Mouse (Mus musculus) kidney, adult 2 months (tissue): ENCODE data around the gene Gm13271. TPM values are rescaled to one million over a fixed set of nuclear protein-coding genes. Genes with fewer than 3 reads are reported as not detected.
"Not testable (repeated sequence)": the region's sequence is repeated elsewhere in the genome, so short reads cannot be mapped to it uniquely, and the experiment has no call there.

ENCODE experiments used
- DNase-seq: peaks from one replicate; pipeline ENCODE4 v3.0.0; 2021
- H3K27ac ChIP-seq: fragments of 200-500 bp; 2 replicates; pipeline ENCODE4 v1.5.1; 2012; ENCODE audit warnings: low read depth, low read length, control low read depth, inconsistent platforms; ENCODE audit not compliant: insufficient read depth
- H3K27me3 ChIP-seq: fragments of 200-500 bp; replicated peaks from 2 replicates; pipeline ENCODE4 v1.6.1; 2012; ENCODE audit warnings: mild to moderate bottlenecking, moderate library complexity, low read length, inconsistent platforms; ENCODE audit not compliant: control insufficient read depth, insufficient read depth
- H3K36me3 ChIP-seq: fragments of 200-500 bp; 2 replicates; pipeline ENCODE4 v1.6.1; 2012; ENCODE audit warnings: mild to moderate bottlenecking, moderate library complexity, low read length, inconsistent platforms; ENCODE audit not compliant: control insufficient read depth, insufficient read depth
- H3K4me1 ChIP-seq: fragments of 200-500 bp; 2 replicates; pipeline ENCODE4 v1.6.1; 2011; ENCODE audit warnings: low read length; ENCODE audit not compliant: control insufficient read depth, insufficient read depth
- H3K4me3 ChIP-seq: fragments of 200-500 bp; 2 replicates; pipeline ENCODE4 v1.5.1; 2011; ENCODE audit warnings: mild to moderate bottlenecking, low read depth, low read length, control low read depth; ENCODE audit not compliant: insufficient read depth
- CTCF ChIP-seq: fragments of 200-500 bp; conservative IDR thresholded peaks from 2 replicates; pipeline ENCODE4 v1.5.1; 2011; ENCODE audit warnings: low read depth, mild to moderate bottlenecking, control low read depth, low read length, moderate library complexity, mixed read lengths; ENCODE audit not compliant: insufficient read depth, insufficient read length
- POLR2A ChIP-seq: fragments of 200-500 bp; IDR thresholded peaks from one replicate; pipeline ENCODE4 v1.6.1; 2011; ENCODE audit warnings: low read depth, low read length, control low read depth
- WGBS: fragments of 180-500 bp; shearing (Covaris S2); methylation state at CpG from one replicate; pipeline ENCODE4 v1.1.7; 2018; 5-methylcytosine and 5-hydroxymethylcytosine counted together
- polyA plus RNA-seq: library from polyadenylated mRNA; depleted of rRNA; stranded (reverse); fragments of >200 nt; gene quantifications from 2 replicates; pipeline ENCODE4 v1.2.3, GENCODE M21; 2012; rRNA removed

The Gm13271 gene
- not detected in 2 replicates for polyA plus RNA-seq

DNA sequence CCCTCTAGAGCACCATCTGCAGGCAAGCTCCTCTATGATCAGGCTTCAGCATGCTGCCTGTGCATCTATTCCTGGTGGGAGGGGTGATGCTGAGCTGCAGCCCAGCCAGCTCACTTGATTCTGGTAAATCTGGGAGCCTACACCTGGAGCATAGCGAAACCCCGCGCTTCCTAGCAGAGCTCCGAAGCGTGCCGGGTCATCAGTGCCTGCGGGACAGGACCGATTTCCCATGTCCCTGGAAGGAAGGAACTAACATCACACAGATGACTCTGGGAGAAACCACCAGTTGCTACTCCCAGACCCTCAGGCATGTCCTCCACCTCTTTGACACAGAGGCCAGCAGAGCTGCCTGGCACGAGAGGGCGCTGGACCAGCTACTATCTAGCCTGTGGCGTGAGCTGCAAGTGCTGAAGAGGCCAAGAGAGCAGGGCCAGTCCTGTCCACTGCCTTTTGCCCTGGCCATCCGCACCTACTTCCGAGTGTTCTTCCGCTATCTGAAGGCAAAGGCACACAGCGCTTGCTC, at the start of gene Gm13271:
Gene Gm13271 (plus strand): TSS at position 51 of the 523 bp plus-strand sequence.
- not testable (repeated sequence) for H3K27ac ChIP-seq
- peak; percentile 55 for DNase-seq
- 87% methylated on average over 15 of the region's 15 CpGs for WGBS

GRCm38 (mm10) chr4:88705924-88706323, 48.7 kb upstream of the Gm13271 start:
- no peak overlapping the region for H3K27ac ChIP-seq
- 27% methylated on average over 3 of the region's 3 CpGs for WGBS

More for the DNA sequence above, at the start of gene Gm13271:
- H3K4me1 ChIP-seq, H3K4me3 ChIP-seq, H3K36me3 ChIP-seq, H3K27me3 ChIP-seq: not testable (repeated sequence)

DNA sequence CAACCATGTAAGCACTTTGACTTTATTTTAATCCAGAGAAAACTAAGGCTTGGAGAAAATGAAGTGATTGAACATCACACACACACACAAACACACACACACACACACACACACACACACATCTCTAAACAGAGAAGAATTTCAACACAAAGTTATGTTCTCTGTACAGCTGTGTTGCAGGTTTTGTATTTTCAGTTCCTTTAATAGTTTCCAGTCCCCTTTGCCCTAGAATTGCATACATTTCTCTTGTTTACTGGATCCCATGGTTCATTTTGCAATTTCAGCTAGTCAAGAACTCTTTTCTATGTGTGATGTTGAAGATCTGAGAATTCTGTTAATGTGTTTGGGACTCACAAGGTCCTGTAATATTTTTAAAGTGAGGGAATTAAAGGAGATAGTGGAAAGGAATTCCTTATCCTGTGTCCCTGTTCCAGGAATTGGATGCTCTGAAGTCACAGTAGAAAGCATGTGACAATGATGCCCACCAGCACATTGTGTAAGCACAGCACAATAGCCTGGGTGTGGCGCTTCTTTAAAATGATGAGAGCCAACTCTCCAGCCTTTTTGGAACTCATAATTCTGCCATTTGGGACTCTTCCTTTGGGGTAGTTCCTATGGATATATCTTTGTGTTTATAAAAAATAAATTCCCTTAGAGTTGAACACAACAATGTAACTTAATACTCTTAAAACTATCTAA, 47.4 kb upstream of the Gm13271 start:
- no peak for TF ChIP-seq POLR2A
- no peak for DNase-seq
- 93% methylated on average over 1 of the region's 1 CpGs for WGBS

More at GRCm38 (mm10) chr4:88705924-88706323, 48.7 kb upstream of the Gm13271 start:
- no peaks in the 10 kb centered on the region for H3K36me3 ChIP-seq
- H3K4me3 ChIP-seq = no peak overlapping the region
- no peaks in the 10 kb centered on the region for H3K27me3 ChIP-seq
- no peak for DNase-seq
- no peak for TF ChIP-seq POLR2A
- no peak for TF ChIP-seq CTCF
- 0 out of 2 replicates have a peak, but pooled peaks cover 3% of the 10 kb centered on the region for H3K4me1 ChIP-seq

GRCm38 (mm10) chr4:88714281-88714680, 40.4 kb upstream of the Gm13271 start:
- DNase-seq = no peak
- no peak overlapping the region for H3K27ac ChIP-seq
- peaks cover 4% of the 10 kb centered on the region; the same call in 1 of the 2 replicates for H3K4me1 ChIP-seq
- WGBS = 57% methylated on average over 1 of the region's 1 CpGs
- TF ChIP-seq CTCF (no peak), POLR2A (no peak)
- H3K4me3 ChIP-seq = no peak overlapping the region
- H3K36me3 ChIP-seq = peaks cover 7% of the 10 kb centered on the region
- no peaks in the 10 kb centered on the region for H3K27me3 ChIP-seq

More for the DNA sequence above, 47.4 kb upstream of the Gm13271 start:
- Histone ChIP-seq H3K27me3 (no peaks in the 10 kb centered on the region), H3K27ac (no peak overlapping the region), H3K4me3 (no peak overlapping the region), H3K36me3 (no peaks in the 10 kb centered on the region), H3K4me1 (0 out of 2 replicates have a peak, but pooled peaks cover 3% of the 10 kb centered on the region)

- no peak overlapping the region for H3K27ac ChIP-seq
- no peaks in the 10 kb centered on the region for H3K27me3 ChIP-seq
- peaks cover 4% of the 10 kb centered on the region; the same call in 1 of the 2 replicates for H3K4me1 ChIP-seq
- H3K4me3 ChIP-seq = no peak overlapping the region
- TF ChIP-seq POLR2A (no peak), CTCF (no peak)
- H3K36me3 ChIP-seq = peaks cover 7% of the 10 kb centered on the region
- DNase-seq = peak; percentile 37
Measured at GRCm38 (mm10) chr4:88715059-88715458, 39.6 kb upstream of the Gm13271 start.

GRCm38 (mm10) chr4:88718715-88719114, 36.0 kb upstream of the Gm13271 start:
- whole genome bisulfite sequencing = 6% methylated on average over 1 of the region's 1 CpGs
- Histone ChIP-seq H3K36me3 (peaks cover 7% of the 10 kb centered on the region), H3K4me1 (peaks cover 4% of the 10 kb centered on the region; the same call in 1 of the 2 replicates), H3K27me3 (no peaks in the 10 kb centered on the region), H3K27ac (no peak overlapping the region), H3K4me3 (peak overlapping the region; percentile 8; the same call in 1 of the 2 replicates)
- no peak for TF ChIP-seq CTCF
- no peak for TF ChIP-seq POLR2A
- no peak for DNase-seq

DNA sequence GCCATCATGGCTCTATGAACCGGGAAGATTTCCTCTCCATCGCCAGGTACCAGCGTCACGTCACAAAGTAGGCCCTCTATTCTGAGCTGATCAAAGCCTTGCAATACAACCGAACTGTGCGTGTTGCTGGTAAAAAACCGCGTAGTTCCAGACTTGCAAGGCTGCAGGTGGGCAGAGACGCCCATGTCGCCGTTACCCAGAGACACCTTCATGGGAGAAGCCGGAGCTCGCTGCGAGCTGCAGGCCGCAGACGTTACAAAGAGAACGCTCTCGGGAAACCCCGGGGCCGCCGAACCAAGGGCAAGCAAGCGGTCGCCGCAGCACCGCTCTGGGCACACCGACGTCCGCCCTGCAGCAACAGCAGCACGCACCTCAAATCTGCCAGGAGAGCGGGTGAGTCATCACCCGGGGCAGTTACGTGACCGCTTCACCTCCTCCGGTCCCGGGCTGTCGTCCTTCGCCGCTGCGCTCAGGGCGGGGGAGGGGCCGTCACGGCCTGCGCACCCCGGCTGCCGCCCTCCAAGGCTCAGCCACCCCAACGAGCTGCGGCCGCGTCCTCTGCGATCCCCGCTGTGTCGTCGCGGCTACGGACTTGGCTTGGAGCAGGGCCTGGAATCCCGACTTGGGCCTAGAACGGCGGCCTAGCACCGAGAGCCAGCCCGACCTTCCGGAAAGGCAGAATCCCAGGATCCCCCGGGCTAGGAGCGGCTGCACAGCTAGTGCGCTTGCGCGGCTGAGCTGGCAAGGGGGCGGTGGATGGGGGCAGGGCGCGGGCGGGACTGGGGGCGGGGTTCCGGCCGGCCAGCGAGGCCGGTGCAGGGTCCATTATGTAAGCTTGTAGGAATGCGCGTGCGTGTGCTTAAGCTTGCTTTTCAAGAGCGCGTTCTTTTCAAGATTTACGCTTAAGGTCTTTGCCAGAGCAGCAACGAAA, 32.6 kb upstream of the Gm13271 start, which contains the start of the genes Gm26566 and Klhl9:
Gene Gm26566 (plus strand): TSS at position 15 of the 931 bp plus-strand sequence.
Gene Klhl9 (minus strand): TSS at position 675 of the 931 bp plus-strand sequence.
- H3K27ac ChIP-seq = peak within 1 kb of the TSS; percentile 99
- TF ChIP-seq CTCF = no peak
- peak; percentile 83 for TF ChIP-seq POLR2A
- DNase-seq = peak; percentile 95
- peaks cover 3% of the 10 kb centered on the region for H3K36me3 ChIP-seq
- H3K4me1 ChIP-seq = peaks cover 3% of the 10 kb centered on the region; the same call in 1 of the 2 replicates
- H3K4me3 ChIP-seq = peak within 1 kb of the TSS; percentile 91
- under 1% methylated on average over 82 of the region's 82 CpGs for WGBS
- no peaks in the 10 kb centered on the region for H3K27me3 ChIP-seq
